Mouse (Mus musculus) cerebellum, postnatal 10 days (tissue): ENCODE results near the gene Pik3r1.

Experiments
- DNase-seq, 2 experiments: peaks; one replicate each; pipeline ENCODE4 v3.0.0; 2021; ENCODE audit warnings: mixed read lengths in 2 of 2

The Pik3r1 gene

GRCm38 (mm10) chr13:101767809-101768629 lies at the start of gene Pik3r1:
Gene Pik3r1, minus strand, starts transcription at chr13:101768217.
- DNase-seq, result peak; percentile 99 to 100

- peak in 1 of 2 experiments; percentile 33 for DNase-seq
Measured at GRCm38 (mm10) chr13:101813267-101813900, 45.4 kb upstream of the Pik3r1 start.

- DNase-seq, result no peak
Measured at GRCm38 (mm10) chr13:101812341-101812740, 44.3 kb upstream of the Pik3r1 start.

GRCm38 (mm10) chr13:101811882-101812281 lies 43.9 kb upstream of the Pik3r1 start:
- DNase-seq, result peak; percentile 30 to 45

- peak; percentile 24 to 64 for DNase-seq
Measured at GRCm38 (mm10) chr13:101810667-101811066, 42.6 kb upstream of the Pik3r1 start.

- no peak for DNase-seq
Measured at GRCm38 (mm10) chr13:101809796-101810195, 41.8 kb upstream of the Pik3r1 start.

- no peak for DNase-seq
Measured at GRCm38 (mm10) chr13:101805559-101806091, 37.6 kb upstream of the Pik3r1 start.

GRCm38 (mm10) chr13:101801372-101802186 lies 33.6 kb upstream of the Pik3r1 start:
- peak; percentile 87 to 89 for DNase-seq

GRCm38 (mm10) chr13:101800833-101801371 lies 32.9 kb upstream of the Pik3r1 start:
- DNase-seq, result no peak

- no peak for DNase-seq
Measured at GRCm38 (mm10) chr13:101800021-101800596, 32.1 kb upstream of the Pik3r1 start.

- DNase-seq, result no peak
Measured at GRCm38 (mm10) chr13:101799318-101799717, 31.3 kb upstream of the Pik3r1 start.

GRCm38 (mm10) chr13:101798522-101798921 lies 30.5 kb upstream of the Pik3r1 start:
- no peak for DNase-seq

- DNase-seq, result no peak
Measured at GRCm38 (mm10) chr13:101796983-101797382, 29.0 kb upstream of the Pik3r1 start.

- no peak for DNase-seq
Measured at GRCm38 (mm10) chr13:101785705-101786104, 17.7 kb upstream of the Pik3r1 start.

GRCm38 (mm10) chr13:101784651-101785289 lies 16.8 kb upstream of the Pik3r1 start:
- no peak for DNase-seq

GRCm38 (mm10) chr13:101779011-101779410 lies 11.0 kb upstream of the Pik3r1 start:
- DNase-seq, result no peak

GRCm38 (mm10) chr13:101777851-101778250 lies 9.8 kb upstream of the Pik3r1 start:
- DNase-seq, result no peak

GRCm38 (mm10) chr13:101771071-101771470 lies 3.1 kb upstream of the Pik3r1 start:
- DNase-seq, result no peak

GRCm38 (mm10) chr13:101769955-101770354 lies 1.9 kb upstream of the Pik3r1 start:
- no peak for DNase-seq

GRCm38 (mm10) chr13:101768630-101768991 lies 594 bp upstream of the Pik3r1 start:
- peak; percentile 76 to 79 for DNase-seq

- DNase-seq, result peak; percentile 75 to 80
Measured at GRCm38 (mm10) chr13:101767013-101767808, 806 bp downstream of the Pik3r1 start.
